Mouse (Mus musculus) v-Abl transformed pro-B cells (cell line): ENCODE results near the gene Nr2c1.

Source experiments
- in situ Hi-C, 2 experiments: fragments of 400-800 bp; cut with MboI; formaldehyde crosslinking; loops; one replicate each; pipeline ENCODE4 v1.15.1; 2025; ENCODE audit not compliant: unreplicated experiment in 2 of 2

The Nr2c1 gene

DNA sequence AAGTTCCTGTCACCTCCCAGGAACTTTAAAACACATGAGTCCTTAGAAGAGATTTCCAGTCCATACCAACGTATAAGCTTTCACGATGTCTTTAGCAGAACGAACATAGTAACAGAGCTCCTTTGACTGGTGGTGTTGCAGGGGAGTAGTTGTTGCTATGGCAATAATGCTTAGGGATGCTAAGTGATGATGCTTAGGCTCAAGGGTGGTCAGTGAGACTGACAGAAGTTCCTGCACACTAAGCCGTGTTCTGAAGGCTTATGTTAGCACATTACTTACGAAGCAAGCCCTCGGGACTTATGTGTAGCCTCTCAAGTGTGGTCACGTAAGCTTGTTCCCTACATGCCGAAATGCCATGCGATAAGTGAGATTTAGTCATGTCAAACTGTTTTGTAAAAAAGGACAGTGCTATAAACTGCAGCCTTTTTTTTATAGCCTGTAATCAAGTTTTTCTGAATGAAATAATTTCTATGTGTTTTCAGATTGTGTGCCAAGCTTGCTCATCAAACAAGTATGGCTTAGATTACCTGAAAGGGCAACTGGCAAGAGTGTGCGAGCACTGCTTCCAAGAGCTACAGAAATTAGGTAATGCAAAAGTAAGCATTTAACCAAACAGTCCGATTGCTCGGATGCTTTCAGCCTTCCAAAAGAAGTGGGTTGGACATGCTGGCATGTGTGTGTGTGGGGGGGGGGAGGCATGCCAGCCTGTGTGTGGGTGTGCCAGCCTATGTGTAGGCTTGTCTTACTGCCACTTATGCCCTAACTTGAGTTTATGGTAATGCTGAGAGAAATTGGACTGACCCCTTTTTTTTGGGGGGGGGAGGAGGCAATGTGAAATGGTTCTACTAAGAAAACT lies 13.1 kb upstream of the Nr2c1 start:
- in situ Hi-C loops: loop anchor here (25.0 kb wide), 1 partner anchor 828 kb away; no protein-coding TSS in a partner anchor

GRCm38 (mm10) chr10:94138890-94139482 lies 8.8 kb upstream of the Nr2c1 start:
- in situ Hi-C loops: loop anchor here (25.0 kb wide), 1 partner anchor 823 kb away; no protein-coding TSS in a partner anchor

DNA sequence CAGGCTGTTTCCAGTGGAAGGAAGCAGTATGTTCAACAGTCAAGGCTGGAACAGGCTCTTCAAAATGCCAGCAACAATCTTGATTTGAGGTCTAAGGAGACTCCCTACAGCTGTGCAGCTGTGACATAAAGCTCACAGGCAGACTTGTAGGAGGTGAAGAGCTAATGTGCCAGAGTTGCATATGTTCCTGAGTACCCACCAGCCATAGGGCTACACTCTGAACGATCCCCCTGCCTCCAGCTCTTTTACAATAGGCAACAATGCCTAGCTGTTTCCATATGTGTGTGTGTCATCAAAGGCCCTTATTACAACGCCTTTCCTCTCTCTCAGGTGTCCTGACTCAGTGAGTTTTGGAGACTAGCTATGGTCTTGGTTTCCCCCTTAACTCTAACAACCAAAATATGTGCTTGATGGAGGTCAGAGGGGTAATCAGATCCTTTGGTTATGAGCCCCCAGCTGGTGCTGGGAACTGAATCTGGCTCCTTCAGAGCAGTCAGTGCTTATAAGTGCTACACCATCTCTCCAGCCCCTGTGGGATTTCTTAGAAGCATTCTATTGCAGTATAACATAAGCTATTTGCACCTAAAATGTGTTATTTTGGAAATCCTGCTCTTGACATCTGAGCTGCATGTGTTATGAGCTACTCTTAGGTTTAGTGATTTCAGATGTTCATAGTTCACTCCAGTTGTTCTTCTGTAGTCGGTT lies 7.4 kb upstream of the Nr2c1 start:
- in situ Hi-C loops: loop anchor here (25.0 kb wide), 1 partner anchor 822 kb away; no protein-coding TSS in a partner anchor

DNA sequence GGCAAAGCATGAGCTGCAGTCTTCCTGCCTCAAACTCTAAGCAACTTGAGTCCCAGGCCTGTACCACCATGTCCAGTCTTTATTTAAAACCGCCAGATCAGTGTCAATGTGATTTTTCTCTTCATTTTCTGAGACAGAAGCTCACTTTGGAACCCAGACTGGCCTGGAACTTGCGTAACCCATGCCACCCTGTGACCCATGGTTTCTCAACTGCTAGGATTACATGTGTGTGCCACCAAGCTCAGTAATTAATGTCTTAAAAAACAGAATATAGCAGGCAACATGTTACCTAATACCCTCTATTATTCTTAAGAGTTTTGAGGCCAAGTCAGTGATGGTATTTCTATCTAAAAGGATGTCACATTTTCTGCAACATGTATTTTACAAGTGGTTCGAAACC lies 5.4 kb upstream of the Nr2c1 start:
- in situ Hi-C loops: loop anchor here (25.0 kb wide), 1 partner anchor 820 kb away; no protein-coding TSS in a partner anchor

DNA sequence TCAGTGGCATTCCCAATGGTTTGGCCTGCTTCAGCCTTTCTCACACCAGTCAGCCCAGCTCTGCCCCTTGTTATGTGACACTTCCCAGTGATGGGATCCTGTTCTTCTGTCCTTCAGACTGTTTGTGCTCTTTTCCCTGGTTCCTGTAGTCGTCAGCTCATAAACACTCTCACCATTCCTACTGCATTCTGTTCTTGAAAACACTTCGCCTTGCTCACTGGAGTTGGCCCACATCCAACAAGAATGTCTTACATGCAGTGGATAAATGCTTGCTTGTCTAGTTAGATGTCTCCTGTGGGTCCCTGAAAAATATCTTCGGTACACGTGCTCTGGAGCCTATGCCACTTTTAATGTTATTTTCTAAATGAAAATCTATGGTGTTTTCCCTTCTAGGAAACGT lies 3.2 kb upstream of the Nr2c1 start:
- in situ Hi-C loops: loop anchor here (25.0 kb wide), 1 partner anchor 818 kb away; no protein-coding TSS in a partner anchor

DNA sequence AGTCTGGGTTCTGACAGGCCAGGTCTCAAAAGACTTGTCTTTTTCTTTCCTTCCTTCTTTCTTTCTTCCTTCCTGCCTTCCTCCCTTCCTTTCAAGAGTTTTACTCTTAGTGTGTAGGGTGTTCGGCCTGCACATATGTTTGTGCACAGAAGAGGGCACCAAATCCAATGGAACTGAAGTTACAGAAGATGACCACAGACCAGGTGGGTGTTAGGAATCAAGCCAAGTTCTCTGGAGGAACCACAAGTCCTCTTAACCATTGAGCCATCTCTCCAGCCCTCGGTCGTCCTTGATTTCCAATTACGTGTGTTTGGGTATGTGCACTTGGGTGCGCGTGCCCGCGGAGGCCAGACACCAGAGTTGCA lies 450 bp upstream of the Nr2c1 start:
- in situ Hi-C loops: loop anchor here (25.0 kb wide), 1 partner anchor 815 kb away; no protein-coding TSS in a partner anchor

GRCm38 (mm10) chr10:94151488-94151887 lies 3.7 kb downstream of the Nr2c1 start:
- in situ Hi-C loops: no loop called here

DNA sequence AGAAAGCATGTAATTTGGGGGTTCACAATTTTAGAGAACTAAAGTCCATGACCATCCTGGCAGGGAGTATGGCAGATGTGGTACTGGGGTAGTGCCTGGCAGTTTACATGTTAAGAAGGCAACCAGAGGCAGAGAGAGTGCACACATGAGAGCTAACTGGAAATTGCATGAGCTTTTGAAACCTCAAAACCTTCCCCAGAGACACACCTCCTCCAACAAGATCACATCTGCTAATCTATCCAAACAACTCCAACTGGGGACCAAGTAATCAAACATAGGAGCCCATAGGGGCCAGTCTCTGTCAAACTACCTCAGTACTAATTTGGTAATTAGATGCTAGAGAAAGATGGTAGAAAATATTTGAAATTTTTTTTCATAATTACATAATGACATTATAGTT lies 6.0 kb downstream of the Nr2c1 start:
- in situ Hi-C loops: no loop called here

DNA sequence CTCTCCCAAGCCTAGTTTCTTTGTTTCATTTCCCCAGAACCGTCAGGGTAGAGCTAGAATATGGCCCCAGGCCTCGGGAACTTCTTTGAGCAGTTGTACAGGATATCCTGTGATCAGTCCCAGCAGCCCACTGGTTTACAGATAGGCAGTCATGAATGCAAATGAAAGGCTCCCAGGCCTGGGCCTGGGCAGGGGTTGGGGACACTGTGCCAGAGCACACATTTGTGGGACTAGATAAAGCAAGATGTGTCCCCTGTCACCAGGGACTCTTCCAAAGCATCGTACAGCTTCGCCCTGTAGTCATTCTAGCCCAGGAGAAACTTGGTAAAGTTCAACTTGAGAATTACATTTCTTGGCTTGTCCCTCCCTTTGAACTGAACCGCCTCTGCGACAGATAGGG lies 11.1 kb downstream of the Nr2c1 start:
- in situ Hi-C loops: no loop called here

- in situ Hi-C loops: no loop called here
Measured at GRCm38 (mm10) chr10:94159406-94159805, 11.6 kb downstream of the Nr2c1 start.

GRCm38 (mm10) chr10:94161051-94161765 lies 13.4 kb downstream of the Nr2c1 start:
- in situ Hi-C loops: no loop called here

DNA sequence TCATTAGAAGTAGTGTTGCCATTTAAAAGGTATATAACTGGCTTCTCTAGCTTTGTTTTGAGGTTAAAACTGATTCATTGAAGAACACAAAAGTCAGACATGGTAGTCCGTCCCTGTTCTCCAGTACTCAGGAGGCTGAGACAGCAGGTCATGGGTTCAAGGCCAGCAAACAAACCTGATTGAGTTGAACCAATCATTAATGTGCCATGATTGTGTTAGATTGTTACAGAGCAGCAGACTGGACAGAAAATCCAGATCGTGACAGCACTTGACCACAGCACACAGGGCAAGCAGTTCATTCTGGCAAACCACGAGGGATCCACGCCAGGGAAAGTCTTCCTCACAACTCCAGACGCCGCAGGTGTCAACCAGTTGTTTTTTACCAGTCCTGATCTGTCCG lies 14.2 kb downstream of the Nr2c1 start:
- in situ Hi-C loops: no loop called here

- in situ Hi-C loops: no loop called here
Measured at GRCm38 (mm10) chr10:94164104-94164845, 16.5 kb downstream of the Nr2c1 start.

DNA sequence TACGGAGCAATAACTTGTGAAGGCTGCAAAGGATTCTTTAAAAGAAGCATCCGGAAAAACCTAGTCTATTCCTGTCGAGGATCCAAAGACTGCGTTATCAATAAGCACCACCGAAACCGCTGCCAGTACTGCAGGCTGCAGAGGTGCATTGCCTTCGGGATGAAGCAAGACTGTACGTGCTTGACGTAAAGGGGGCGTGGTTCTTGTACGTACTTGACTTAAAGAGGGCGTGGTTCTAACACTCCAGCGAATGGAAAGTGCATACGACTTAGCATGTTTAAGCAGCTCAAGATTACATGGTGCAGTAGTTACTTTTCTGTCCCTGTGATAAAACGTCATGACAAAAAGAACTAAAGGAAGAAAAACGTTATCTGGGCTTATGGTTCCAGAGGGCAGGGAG lies 17.6 kb downstream of the Nr2c1 start:
- in situ Hi-C loops: no loop called here

GRCm38 (mm10) chr10:94167051-94167750 lies 19.4 kb downstream of the Nr2c1 start:
- in situ Hi-C loops: no loop called here

- in situ Hi-C loops: no loop called here
Measured at GRCm38 (mm10) chr10:94171440-94172130, 23.8 kb downstream of the Nr2c1 start.

GRCm38 (mm10) chr10:94172137-94172536 lies 24.3 kb downstream of the Nr2c1 start:
- in situ Hi-C loops: no loop called here

GRCm38 (mm10) chr10:94172706-94173105 lies 24.9 kb downstream of the Nr2c1 start:
- in situ Hi-C loops: no loop called here

GRCm38 (mm10) chr10:94174652-94175051 lies 26.8 kb downstream of the Nr2c1 start:
- in situ Hi-C loops: no loop called here
